Mouse (Mus musculus) intestine, embryonic 16.5 days (tissue): ENCODE data around the gene Smc1b. TPM values are rescaled to one million over a fixed set of nuclear protein-coding genes. Genes with fewer than 3 reads are reported as not detected.

Experiments used
- ATAC-seq: fragments of 200-750 bp; cut with Nextera tagmentation; 2 replicates; pipeline ENCODE4 v1.8.0; 2017; ENCODE audit warnings: moderate TSS enrichment, moderate library complexity
- H3K27ac ChIP-seq: fragments of 300-500 bp; sonication (generic); 2 replicates; pipeline ENCODE4 v1.5.1; 2014; ENCODE audit warnings: mild to moderate bottlenecking, low read length
- H3K27me3 ChIP-seq: fragments of 300-500 bp; sonication (generic); replicated peaks from 2 replicates; pipeline ENCODE4 v1.6.1; 2014; ENCODE audit warnings: low read length, control low read depth, mixed read lengths; ENCODE audit not compliant: control insufficient read depth, insufficient read depth
- H3K36me3 ChIP-seq: fragments of 300-500 bp; sonication (generic); 2 replicates; pipeline ENCODE4 v1.6.1; 2014; ENCODE audit warnings: low read length, control low read depth; ENCODE audit not compliant: control insufficient read depth, insufficient read depth
- H3K4me1 ChIP-seq: fragments of 300-500 bp; sonication (generic); 2 replicates; pipeline ENCODE4 v1.6.1; 2014; ENCODE audit warnings: low read length, control low read depth, mixed read lengths; ENCODE audit not compliant: control insufficient read depth, insufficient read depth
- H3K4me2 ChIP-seq: fragments of 300-500 bp; sonication (generic); 2 replicates; pipeline ENCODE4 v1.6.1; 2014; ENCODE audit warnings: low read depth, low read length, control low read depth
- H3K4me3 ChIP-seq: fragments of 300-500 bp; sonication (generic); 2 replicates; pipeline ENCODE4 v1.5.1; 2014; ENCODE audit warnings: mild to moderate bottlenecking, low read length
- H3K9ac ChIP-seq: fragments of 300-500 bp; sonication (generic); 2 replicates; pipeline ENCODE4 v1.6.1; 2014; ENCODE audit warnings: low read depth, low read length
- H3K9me3 ChIP-seq: fragments of 300-500 bp; sonication (generic); 2 replicates; pipeline ENCODE4 v1.6.1; 2016; ENCODE audit warnings: low read length, control low read depth; ENCODE audit not compliant: control insufficient read depth
- WGBS: fragments of 180-500 bp; shearing (Covaris S2); extraction: QIAGEN DNeasy Blood & Tissue Kit; methylation state at CpG from one replicate; pipeline ENCODE4 v1.1.7; 2014; 5-methylcytosine and 5-hydroxymethylcytosine counted together
- polyA plus RNA-seq: library from polyadenylated mRNA; unstranded; fragments of >200 nt; fragmentation: Nextera tagmentation; extraction: Ambion mirVana; gene quantifications from 2 replicates; pipeline ENCODE4 v1.2.1, GENCODE M21; 2015

Smc1b gene
- polyA plus RNA-seq, 1 experiment from 2014 or later = 0.17 TPM

- Histone ChIP-seq H3K9ac (no peak overlapping the region), H3K9me3 (no peaks in the 10 kb centered on the region), H3K4me2 (no peak overlapping the region), H3K27me3 (no peaks in the 10 kb centered on the region), H3K4me3 (no peak overlapping the region), H3K4me1 (peaks cover 13% of the 10 kb centered on the region), H3K36me3 (no peaks in the 10 kb centered on the region), H3K27ac (no peak overlapping the region)
- ATAC-seq = no peak
- 49% methylated on average over 12 of the region's 12 CpGs for WGBS
Measured at GRCm38 (mm10) chr15:85167086-85167679, 35.4 kb upstream of the Smc1b start.

GRCm38 (mm10) chr15:85166433-85166933 lies 34.7 kb upstream of the Smc1b start:
- Histone ChIP-seq H3K36me3 (no peaks in the 10 kb centered on the region), H3K9me3 (no peaks in the 10 kb centered on the region), H3K9ac (no peak overlapping the region), H3K27me3 (no peaks in the 10 kb centered on the region), H3K27ac (no peak overlapping the region), H3K4me1 (peaks cover 10% of the 10 kb centered on the region), H3K4me2 (no peak overlapping the region), H3K4me3 (no peak overlapping the region)
- WGBS = 46% methylated on average over 11 of the region's 11 CpGs
- no peak for ATAC-seq

GRCm38 (mm10) chr15:85162693-85163663 lies 31.2 kb upstream of the Smc1b start:
- H3K4me2 ChIP-seq = no peak overlapping the region
- peak overlapping the region; percentile 82 for H3K27ac ChIP-seq
- no peak overlapping the region for H3K4me3 ChIP-seq
- WGBS = 45% methylated on average over 21 of the region's 21 CpGs
- ATAC-seq = peak; percentile 28; the same call in 1 of the 2 replicates
- peak overlapping the region; percentile 18; the same call in 1 of the 2 replicates for H3K9ac ChIP-seq
- peaks cover 10% of the 10 kb centered on the region for H3K4me1 ChIP-seq
- H3K27me3 ChIP-seq = no peaks in the 10 kb centered on the region
- H3K9me3 ChIP-seq = no peaks in the 10 kb centered on the region
- H3K36me3 ChIP-seq = no peaks in the 10 kb centered on the region

- peak; percentile 82 for ATAC-seq
- Histone ChIP-seq H3K27me3 (no peaks in the 10 kb centered on the region), H3K9me3 (no peaks in the 10 kb centered on the region), H3K9ac (no peak overlapping the region), H3K4me3 (no peak overlapping the region), H3K4me2 (no peak overlapping the region), H3K4me1 (peaks cover 10% of the 10 kb centered on the region), H3K27ac (peak overlapping the region; percentile 39), H3K36me3 (no peaks in the 10 kb centered on the region)
Measured at GRCm38 (mm10) chr15:85161416-85161815, 29.7 kb upstream of the Smc1b start.

- no peak overlapping the region for H3K4me3 ChIP-seq
- no peaks in the 10 kb centered on the region; the same call in 1 of the 2 replicates for H3K4me1 ChIP-seq
- no peak overlapping the region for H3K27ac ChIP-seq
- no peak for ATAC-seq
- no peak overlapping the region for H3K4me2 ChIP-seq
- 55% methylated on average over 4 of the region's 4 CpGs for WGBS
- H3K36me3 ChIP-seq = no peaks in the 10 kb centered on the region
- H3K9ac ChIP-seq = no peak overlapping the region
- no peaks in the 10 kb centered on the region for H3K27me3 ChIP-seq
- H3K9me3 ChIP-seq = no peaks in the 10 kb centered on the region
Measured at GRCm38 (mm10) chr15:85156198-85156597, 24.4 kb upstream of the Smc1b start.

GRCm38 (mm10) chr15:85154091-85154490 lies 22.3 kb upstream of the Smc1b start:
- Histone ChIP-seq H3K36me3 (no peaks in the 10 kb centered on the region), H3K4me2 (no peak overlapping the region), H3K4me1 (no peaks in the 10 kb centered on the region), H3K27ac (no peak overlapping the region), H3K9me3 (no peaks in the 10 kb centered on the region), H3K4me3 (no peak overlapping the region), H3K9ac (no peak overlapping the region), H3K27me3 (no peaks in the 10 kb centered on the region)
- 57% methylated on average over 3 of the region's 3 CpGs for WGBS
- 0 out of 2 replicates have a peak, but pooled peaks have one; percentile 21 for ATAC-seq

GRCm38 (mm10) chr15:85152577-85152976 lies 20.8 kb upstream of the Smc1b start:
- Histone ChIP-seq H3K36me3 (no peaks in the 10 kb centered on the region), H3K4me2 (no peak overlapping the region), H3K9ac (no peak overlapping the region), H3K4me3 (no peak overlapping the region), H3K4me1 (no peaks in the 10 kb centered on the region), H3K27ac (no peak overlapping the region), H3K9me3 (no peaks in the 10 kb centered on the region), H3K27me3 (no peaks in the 10 kb centered on the region)
- WGBS = 63% methylated on average over 3 of the region's 3 CpGs
- ATAC-seq = no peak

GRCm38 (mm10) chr15:85151433-85151918 lies 19.7 kb upstream of the Smc1b start:
- H3K36me3 ChIP-seq = no peaks in the 10 kb centered on the region
- no peak overlapping the region for H3K4me2 ChIP-seq
- no peak overlapping the region for H3K4me3 ChIP-seq
- no peak overlapping the region for H3K9ac ChIP-seq
- H3K4me1 ChIP-seq = no peaks in the 10 kb centered on the region
- H3K27ac ChIP-seq = no peak overlapping the region
- ATAC-seq = peak; percentile 56
- WGBS = 22% methylated on average over 13 of the region's 13 CpGs
- no peaks in the 10 kb centered on the region for H3K27me3 ChIP-seq
- no peaks in the 10 kb centered on the region for H3K9me3 ChIP-seq

- Histone ChIP-seq H3K27ac (no peak overlapping the region), H3K9me3 (no peaks in the 10 kb centered on the region), H3K27me3 (no peaks in the 10 kb centered on the region), H3K4me3 (no peak overlapping the region), H3K9ac (no peak overlapping the region), H3K36me3 (no peaks in the 10 kb centered on the region), H3K4me2 (no peak overlapping the region), H3K4me1 (no peaks in the 10 kb centered on the region)
- WGBS = 88% methylated on average over 5 of the region's 5 CpGs
- no peak for ATAC-seq
Measured at GRCm38 (mm10) chr15:85144249-85144648, 12.5 kb upstream of the Smc1b start.
